Mouse (Mus musculus) frontal cortex, postnatal 36 days (tissue): Measurements from ENCODE around the gene Gm5795.
"Not testable (repeated sequence)": the region's sequence is repeated elsewhere in the genome, so short reads cannot be mapped to it uniquely, and the experiment has no call there.

ENCODE experiments used
- DNase-seq, 2 experiments: peaks; one replicate each; pipeline ENCODE4 v3.0.0; 2022; ENCODE audit warnings: low spot score in 2 of 2

Gm5795 gene

GRCm38 (mm10) chr14:3187955-3188354 lies at the start of gene Gm5795:
Gm5795 (plus strand) TSS chr14:3188255.
- not testable (repeated sequence) for DNase-seq

- DNase-seq = not testable (repeated sequence)
These were observed 20.5 kb downstream of the Gm5795 start, which contains the start of gene D830030K20Rik for GRCm38 (mm10) chr14:3208272-3209152. D830030K20Rik (plus strand) TSS chr14:3208488.

GRCm38 (mm10) chr14:3209367-3209766 lies 21.3 kb downstream of the Gm5795 start:
- DNase-seq = peak in 1 of 2 experiments; percentile 10
